Mouse (Mus musculus) cerebellum, adult 9-10 months (tissue): Measurements from ENCODE around the gene Pld1.
"Not testable (repeated sequence)": the region's sequence is repeated elsewhere in the genome, so short reads cannot be mapped to it uniquely, and the experiment has no call there.

Source experiments
- DNase-seq: peaks from one replicate; pipeline ENCODE4 v3.0.0; 2022

Gene Pld1

DNA sequence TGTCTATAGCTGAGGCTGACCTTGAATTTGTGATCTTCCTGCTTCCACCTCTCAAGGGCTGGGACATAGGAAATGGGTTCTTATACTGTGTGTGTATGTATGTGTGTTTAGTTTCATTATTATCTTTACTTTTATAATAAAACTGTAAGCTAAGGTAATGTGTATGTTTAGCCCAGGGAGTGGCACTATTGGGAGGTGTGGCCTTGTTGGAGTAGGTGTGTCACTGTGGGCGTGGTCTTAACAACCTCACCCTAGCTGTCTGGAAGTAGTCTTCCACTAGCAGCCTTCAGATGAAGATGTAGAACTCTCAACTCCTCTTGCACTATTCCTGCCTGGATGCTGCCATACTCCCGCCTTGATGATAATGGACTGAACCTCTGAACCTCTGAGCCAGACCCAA is 6.9 kb downstream of the Pld1 start:
- not testable (repeated sequence) for DNase-seq

- no peak for DNase-seq
Measured at GRCm38 (mm10) chr3:27949175-27949872, 10.8 kb downstream of the Pld1 start.

DNA sequence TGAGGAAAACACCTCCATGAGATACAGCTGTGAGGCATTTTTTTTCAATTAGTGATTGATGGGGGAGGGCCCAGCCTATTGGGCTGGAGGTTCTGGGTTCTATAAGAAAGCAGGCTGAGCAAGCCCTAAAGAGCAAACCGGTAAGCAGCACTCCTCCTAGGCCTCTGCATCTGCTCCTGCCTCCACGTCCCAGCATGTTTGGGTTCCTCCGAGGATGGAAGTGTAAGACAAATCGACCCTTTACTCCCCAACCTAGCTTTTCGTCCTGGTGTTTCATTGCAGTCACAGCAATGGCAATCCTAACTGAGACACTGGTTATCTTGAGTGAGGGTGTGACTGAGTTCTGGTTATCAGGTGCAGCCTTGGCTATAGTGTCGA is 11.4 kb downstream of the Pld1 start:
- no peak for DNase-seq

- DNase-seq = no peak
Measured at GRCm38 (mm10) chr3:27950726-27951125, 12.2 kb downstream of the Pld1 start.

DNA sequence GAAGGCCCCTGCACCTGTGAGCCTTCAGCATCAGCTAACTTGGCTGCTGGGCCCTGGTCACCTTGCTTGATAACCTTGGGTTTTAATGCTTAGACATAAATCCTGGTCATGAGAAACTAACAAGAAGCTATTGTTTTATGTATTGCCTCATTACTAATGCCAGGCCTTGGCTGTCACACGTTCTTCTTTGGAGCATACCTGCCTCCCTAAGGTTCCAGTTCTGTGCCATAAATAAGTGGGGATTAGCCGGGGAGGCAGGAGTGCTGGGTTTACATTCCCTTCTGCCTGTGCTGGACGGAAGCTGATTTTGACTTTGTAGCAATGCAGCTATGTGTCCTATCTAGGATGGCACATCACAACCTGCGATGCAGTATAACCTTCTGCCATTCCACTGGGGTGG is 13.2 kb downstream of the Pld1 start:
- DNase-seq = no peak

- no peak for DNase-seq
Measured at GRCm38 (mm10) chr3:27956006-27956405, 17.5 kb downstream of the Pld1 start.

- no peak for DNase-seq
Measured at GRCm38 (mm10) chr3:27959221-27959620, 20.7 kb downstream of the Pld1 start.

DNA sequence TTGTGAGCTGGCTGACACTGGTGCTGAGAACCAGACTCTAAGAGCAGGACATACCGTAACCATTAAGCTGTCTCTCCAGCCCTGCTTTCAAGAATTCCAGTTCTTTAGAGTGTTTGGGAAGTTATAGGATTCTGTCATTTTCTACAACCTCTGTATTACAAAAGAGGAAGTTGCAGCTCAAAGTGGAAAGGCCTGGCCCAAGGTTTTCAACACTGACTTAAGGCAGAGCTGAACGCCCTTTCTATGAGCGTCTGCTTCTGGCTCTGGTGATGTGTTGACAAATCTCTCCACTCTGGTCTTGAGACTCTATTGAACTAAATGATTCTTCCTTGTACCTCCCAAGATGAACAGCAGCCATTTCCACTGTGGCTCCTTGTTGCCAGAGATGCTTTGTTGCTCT is 22.7 kb downstream of the Pld1 start:
- DNase-seq = no peak

DNA sequence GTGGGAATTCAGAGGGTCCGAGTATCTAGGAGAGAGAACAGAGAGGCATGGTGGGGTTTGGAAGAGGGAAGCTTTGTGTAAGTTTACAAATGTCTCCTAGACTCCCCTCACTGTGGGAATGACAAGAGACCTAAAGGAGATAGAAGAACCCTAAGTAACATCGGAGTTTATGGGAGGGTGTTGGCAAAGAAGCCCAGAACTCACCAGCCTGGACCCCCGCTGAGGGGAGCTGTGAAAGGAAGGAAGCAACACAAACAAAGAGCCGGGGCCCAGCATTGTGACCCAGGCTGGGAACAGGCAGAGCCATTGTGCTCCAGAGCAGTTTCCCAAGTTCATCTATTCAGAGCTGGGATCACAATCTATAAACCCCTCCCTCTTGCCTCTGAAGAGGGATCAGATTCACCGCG is 25.3 kb downstream of the Pld1 start:
- DNase-seq = no peak

DNA sequence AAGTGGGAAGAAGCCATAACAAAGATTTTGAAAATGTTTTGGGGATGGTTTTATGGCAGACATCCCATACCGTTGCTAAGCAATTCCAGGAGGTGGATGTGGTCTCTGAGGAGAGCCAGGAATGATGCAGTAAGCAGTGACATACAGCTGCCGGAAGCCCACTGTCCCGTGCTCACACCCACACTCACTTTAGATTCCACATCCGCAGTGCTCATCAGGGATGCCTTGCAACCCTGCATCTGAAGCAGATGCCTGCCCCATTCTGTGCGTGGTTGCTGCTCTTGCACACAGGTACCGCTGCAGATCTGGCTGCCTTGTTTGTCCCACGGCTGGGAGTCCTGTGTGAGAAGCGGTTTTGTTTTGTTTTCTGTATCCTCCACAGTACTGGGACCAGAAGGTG is 30.2 kb downstream of the Pld1 start:
- no peak for DNase-seq

GRCm38 (mm10) chr3:27973936-27974335 is 35.4 kb downstream of the Pld1 start:
- no peak for DNase-seq

DNA sequence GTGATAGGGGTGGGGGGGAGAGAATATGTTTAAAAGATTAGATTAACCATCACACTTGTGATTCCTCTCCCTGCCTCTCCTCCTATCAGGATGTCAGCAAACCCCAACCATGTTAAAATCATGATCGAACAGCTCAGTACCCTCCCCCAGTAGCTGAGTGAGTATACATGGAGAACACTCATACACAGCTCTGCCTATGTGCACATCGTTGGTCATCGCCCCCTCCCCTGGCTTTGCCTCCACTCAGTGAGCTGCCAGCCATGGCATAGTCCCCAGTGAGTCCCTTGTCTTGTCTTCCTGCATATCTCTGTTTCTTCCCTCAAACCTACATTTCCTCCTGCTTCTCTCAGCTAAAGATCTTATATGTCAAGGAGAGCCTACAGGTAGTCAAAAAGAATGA is 36.5 kb downstream of the Pld1 start:
- no peak for DNase-seq

- no peak for DNase-seq
Measured at GRCm38 (mm10) chr3:27976931-27977544, 38.5 kb downstream of the Pld1 start.

DNA sequence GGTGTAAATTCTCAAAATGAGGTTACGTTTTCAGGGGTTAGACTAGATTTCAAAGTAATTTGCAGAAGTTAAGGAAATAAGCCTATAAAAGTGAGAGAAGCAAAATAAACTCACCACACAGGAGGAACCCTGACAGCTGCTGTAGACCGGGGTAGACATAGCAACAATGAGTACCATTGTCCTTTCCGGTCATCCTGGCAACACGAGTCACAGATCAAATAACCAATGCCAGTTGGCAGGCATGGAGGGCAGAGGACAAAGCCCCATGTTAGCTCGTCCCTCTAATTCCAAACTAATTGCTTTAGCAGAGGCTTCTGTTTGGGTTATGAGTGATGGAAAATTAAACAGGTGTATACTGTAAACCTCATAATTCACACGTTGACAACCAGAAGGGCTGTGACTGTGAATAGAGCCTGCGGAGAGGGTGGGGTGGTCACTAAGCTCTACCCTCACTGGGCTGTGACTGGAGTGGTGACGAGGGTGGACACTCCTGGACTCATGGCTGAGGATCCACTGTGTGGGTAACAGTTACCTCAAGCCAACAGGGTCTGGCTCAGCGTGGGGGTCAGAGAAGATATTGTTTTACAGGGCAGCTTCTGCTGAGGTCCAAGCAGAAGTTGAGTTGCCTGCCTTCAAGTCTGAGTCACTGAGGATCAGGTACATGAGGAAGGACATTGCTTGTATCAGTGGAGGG is 39.7 kb downstream of the Pld1 start:
- DNase-seq = peak; percentile 8

DNA sequence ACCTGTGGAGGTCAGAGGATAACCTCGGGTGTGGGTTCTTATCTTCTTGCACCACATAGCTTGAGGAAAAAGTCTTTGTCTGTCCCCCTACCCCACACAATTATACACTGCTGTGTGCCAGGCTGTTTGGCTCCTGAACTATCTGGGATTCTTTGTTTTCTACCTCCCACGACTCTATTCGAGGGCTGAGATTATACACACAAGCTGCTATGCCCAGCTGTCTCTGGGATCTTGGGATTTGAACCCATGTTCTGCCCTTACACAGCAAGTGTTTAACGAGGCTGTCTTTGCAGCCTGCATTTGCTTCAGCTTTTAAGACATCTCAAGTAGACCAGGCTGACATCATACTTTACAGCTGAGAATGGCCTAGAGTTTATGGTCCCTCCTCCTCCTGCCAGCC is 43.1 kb downstream of the Pld1 start:
- no peak for DNase-seq

- DNase-seq = peak; percentile 40
Measured at GRCm38 (mm10) chr3:27982436-27983017, 44.0 kb downstream of the Pld1 start.

GRCm38 (mm10) chr3:27983274-27983673 is 44.8 kb downstream of the Pld1 start:
- DNase-seq = no peak

DNA sequence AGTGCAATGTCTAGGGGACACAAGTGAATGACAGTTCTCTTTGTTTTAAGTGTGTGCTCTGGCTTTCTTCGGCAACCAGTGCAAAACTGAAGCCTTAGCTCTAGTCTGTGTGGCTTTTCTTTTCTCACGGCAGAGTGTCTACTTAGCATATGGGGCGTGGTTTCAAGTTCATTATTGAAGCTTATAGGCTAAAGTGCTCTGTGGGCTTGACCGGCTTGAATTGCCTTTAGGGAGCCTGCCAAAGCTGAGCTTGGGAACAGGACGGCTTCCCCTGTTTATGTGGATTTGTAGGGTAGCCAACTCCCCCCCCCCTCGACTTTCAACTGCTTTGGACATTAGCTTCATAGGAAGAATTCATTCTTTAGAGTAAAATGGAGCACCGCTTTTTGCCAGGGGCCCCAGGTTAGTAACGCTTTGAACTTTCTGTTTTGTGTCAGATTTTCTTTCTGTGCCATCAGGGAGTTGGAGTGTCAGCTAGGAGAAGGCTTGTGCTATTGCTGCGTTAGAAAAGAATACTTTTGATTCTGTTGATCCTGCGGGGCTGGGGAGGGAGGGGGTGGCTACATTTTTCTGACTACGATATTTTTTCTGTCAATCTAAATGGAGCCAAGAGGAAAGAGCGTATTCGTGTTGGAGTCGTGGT is 45.6 kb downstream of the Pld1 start:
- DNase-seq = peak; percentile 15

GRCm38 (mm10) chr3:27984620-27985019 is 46.1 kb downstream of the Pld1 start:
- no peak for DNase-seq

- no peak for DNase-seq
Measured at GRCm38 (mm10) chr3:27985344-27985743, 46.8 kb downstream of the Pld1 start.

- DNase-seq = no peak
Measured at GRCm38 (mm10) chr3:27987891-27988536, 49.5 kb downstream of the Pld1 start.

- DNase-seq = no peak
Measured at GRCm38 (mm10) chr3:27991100-27991703, 52.7 kb downstream of the Pld1 start.
